Mouse (Mus musculus): ENCODE results near the gene Scrn1. TPM values are rescaled to one million over a fixed set of nuclear protein-coding genes. Genes with fewer than 3 reads are reported as not detected.

Gene Scrn1
- total RNA-seq (2021): 10 to 100 TPM; 31.0 to 41.6 TPM
- long read RNA-seq, experiment 1, full-length matches to known transcripts: 27 of 47 reads
- long read RNA-seq, experiment 1, partial matches to known transcripts: 2 of 47 reads
- long read RNA-seq, experiment 1, other reads (novel, unspliced or antisense): 18 of 47 reads
- long read RNA-seq, experiment 2, full-length matches to known transcripts: 13 of 18 reads
- long read RNA-seq, experiment 2, partial matches to known transcripts: 1 of 18 reads
- long read RNA-seq, experiment 2, other reads (novel, unspliced or antisense): 4 of 18 reads

- peak; percentile 76 to 86 for DNase-seq
Observed at GRCm38 (mm10) chr6:54565665-54566545, at the start of gene Scrn1. Gene Scrn1, minus strand, starts transcription at chr6:54566489.

- no peak for DNase-seq
Observed at GRCm38 (mm10) chr6:54606241-54606640, 40.0 kb upstream of the Scrn1 start.

GRCm38 (mm10) chr6:54604001-54604715 is 37.9 kb upstream of the Scrn1 start:
- peak; percentile 60 to 71 for DNase-seq

- DNase-seq: peak in 1 of 2 experiments; percentile 29
Observed at GRCm38 (mm10) chr6:54602891-54603290, 36.6 kb upstream of the Scrn1 start.

GRCm38 (mm10) chr6:54600681-54601347 is 34.5 kb upstream of the Scrn1 start:
- DNase-seq: no peak

DNA sequence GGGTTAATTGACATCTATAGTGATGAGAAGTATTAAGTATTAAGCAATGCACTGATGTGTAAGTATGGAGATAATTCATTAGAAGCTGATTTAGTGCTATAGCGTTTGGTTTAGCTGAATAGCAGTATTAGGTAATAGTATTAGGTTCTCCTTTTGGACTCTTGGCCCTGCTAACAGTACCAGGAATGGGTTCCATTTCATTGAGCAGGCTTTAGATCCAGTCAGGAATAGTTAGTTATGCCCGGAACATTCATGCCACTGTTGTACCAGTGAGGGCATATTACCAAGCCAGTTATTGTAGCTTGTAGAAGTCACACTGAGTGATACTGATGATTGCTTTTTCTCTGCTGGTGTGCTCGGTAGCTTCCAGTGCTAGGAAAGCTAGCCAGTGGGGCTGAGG is 31.4 kb upstream of the Scrn1 start:
- DNase-seq: no peak

DNA sequence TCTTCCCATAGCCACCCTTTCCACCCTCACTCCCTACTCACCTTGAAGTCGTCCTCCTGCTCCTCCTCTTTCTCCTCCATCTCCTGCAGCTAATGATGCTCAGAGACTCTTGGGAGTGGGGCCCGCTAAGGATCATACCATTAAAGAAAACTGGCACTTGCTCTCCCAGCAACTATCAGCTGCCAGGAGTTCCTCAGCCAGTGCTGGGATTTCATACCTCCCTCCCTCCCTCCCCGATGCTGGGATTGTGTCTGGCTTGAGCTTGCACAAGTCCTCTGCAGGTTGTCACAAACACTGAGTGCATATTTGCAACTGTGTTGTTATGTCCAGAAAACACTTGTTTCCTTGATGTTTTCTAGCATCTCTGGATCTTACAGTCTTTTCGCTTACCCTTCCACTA is 30.9 kb upstream of the Scrn1 start, which contains the start of gene Fkbp14:
Gene Fkbp14, minus strand, starts transcription at position 101 of the 400 bp plus-strand sequence.
- no peak for DNase-seq

DNA sequence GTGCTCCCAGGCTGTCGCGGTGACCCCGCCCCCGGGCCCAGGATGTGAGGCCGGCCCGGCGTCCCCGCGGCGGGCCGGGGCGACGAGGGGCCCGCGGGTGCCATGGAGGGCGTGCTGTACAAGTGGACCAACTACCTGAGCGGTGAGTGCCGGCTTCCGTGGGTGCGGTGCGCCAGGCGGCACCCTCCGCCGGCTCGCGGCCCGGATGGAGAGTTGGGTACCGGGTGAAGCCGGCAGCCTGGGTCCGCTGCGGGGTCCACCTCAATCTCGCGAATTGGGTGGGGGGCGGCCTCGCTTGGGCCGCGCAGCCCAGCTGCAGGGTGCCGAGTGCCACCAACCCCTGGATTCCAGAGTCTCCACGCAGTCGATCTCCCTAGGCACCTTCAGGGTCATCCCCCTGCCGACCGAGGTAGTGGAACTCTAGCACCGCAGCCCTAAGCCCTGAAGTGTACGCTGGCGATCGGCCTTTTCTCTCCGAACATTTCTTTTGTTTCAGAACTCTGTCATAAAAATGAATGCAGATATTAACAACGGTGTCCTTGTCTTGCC is 29.1 kb upstream of the Scrn1 start:
- peak; percentile 43 to 49 for DNase-seq

DNA sequence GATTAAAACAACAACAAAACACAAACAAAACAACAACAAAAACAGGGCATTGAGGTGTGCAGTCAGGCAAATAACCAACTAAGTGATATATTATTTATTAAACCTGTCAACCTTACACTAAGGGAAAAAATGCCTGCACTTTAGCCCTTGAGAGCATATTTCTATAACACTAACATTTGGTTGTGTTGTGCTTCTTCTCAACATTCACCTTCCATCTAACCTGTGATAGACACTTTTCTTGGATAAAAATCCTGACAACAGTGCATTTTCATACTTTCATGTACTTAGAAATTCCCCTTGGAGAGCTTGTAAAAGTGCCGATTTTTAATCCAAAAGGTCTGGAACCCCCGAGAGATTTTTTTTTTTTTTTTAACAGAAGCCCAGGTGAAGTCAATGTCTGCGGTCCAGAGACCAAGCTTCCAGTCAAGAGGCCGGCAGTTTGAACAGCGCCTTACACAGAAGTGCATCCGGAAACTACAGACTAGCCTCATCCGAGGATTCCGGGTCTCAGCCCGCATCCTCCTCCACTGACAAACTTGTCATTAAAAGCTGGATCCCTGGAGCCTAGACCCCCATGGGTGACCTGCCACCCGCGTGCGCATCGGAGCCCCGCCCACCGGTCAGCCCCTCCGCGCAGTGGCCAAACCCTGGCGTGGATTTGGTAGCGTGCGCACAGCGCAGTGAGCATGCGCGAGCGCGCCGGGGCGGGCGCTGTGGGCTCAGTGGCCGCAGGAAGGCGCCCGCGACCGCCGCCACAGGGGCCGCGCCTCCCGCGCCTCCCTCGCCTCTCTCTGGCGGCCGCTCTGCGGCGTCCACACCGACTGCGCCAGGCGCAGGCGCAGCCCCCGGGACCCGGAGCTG is 28.4 kb upstream of the Scrn1 start, which contains the start of gene Plekha8:
Gene Plekha8, plus strand, starts transcription at position 643 of the 861 bp plus-strand sequence.
- peak; percentile 95 to 98 for DNase-seq

DNA sequence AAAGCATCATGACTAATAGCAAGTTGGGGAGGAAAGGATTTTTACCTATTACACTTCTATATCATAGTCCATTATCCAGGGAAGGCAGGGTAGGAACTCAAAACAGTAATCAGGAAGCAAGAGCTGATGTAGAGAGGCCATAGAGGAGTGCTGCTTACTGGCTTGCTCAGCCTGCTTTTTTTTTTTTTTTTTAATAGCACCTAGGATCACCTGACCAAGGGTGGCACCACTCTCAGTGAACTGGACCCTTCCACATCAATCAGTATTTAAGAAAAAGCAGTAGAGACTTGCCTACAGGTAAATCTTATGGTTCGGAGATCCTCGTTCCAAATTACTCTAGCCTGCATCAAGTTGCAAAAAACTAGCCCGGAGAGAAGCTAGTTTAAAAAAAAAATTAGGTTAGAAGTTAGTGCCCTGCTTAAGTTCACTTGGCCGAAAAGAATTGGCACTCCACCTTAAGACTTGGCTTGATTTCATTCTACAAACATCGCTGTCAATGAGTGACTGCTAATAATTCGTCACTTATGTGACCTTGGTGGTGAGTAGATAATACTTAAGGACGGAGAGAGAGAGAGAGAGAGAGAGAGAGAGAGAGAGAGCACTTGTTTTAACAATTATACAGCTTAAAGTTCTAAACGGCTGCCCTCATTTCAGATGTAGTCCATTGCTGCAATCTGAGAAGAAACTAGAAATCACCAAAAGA is 27.6 kb upstream of the Scrn1 start:
- DNase-seq: no peak

DNA sequence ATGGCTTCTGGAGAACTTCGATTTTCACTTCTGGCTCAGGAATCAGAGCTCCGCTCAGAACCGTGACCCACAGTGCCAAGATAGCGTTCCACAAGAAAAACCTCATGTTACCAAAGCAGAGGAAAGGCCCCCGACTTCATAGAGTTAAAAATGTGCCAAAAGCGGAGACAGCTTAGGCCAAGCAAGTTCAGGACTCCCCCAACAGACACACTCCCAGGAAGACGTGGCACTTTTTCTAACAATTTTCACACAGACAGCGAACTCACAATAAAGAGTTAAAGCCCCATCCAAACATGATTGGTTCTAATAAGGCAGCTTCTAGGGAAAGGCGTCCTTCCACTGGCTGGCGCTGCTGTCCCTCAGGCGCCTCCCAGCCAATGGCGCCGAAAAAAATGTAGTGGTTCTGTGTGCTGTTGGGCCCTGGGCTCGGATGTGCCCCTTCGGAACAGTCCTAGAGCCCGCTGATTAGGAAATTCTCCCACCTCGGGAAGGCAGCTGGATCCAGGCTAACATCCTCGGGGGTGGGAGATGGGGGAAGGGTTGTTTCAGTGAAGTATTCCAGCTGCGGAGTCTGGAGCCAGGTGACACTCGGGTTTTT is 26.7 kb upstream of the Scrn1 start:
- peak; percentile 94 to 96 for DNase-seq

DNA sequence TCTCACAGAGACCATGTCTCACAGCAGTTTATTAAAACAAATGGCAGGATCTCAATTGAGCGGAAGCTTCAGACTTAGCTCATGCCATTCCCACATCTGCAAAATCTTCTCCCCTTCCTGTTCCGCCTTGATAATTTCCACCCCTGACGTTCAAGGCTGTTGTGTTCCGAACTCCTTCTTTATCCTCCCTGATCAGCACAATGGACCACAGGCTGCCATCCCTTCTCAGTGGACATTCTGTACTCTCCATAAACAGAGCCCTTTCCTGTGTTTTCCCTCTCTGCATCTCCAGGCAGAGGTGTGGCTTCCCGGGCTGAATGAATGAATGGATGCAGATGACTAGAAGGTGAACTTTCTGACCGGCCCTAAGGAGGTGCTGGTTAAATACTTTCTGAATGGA is 25.5 kb upstream of the Scrn1 start:
- no peak for DNase-seq

DNA sequence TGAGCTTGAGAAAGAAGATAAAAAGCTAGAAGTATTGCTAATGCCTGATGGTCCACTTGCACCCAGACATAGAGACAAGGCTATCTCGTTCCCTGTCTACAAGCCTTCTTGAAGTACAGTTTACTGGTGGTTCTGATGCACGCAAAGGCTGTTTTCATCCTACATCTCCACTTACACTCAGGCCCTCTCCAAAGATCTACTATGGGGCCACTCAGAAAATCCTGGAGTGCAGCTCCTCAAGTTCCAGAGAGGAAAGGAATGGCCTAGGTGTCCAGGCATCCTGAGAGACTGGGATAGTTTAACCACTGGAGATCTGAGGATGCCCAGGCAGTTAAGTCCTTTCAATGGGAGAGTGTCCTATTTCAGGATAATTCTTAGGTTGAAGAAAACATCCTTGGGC is 24.4 kb upstream of the Scrn1 start:
- no peak for DNase-seq

- no peak for DNase-seq
Observed at GRCm38 (mm10) chr6:54588212-54588611, 21.9 kb upstream of the Scrn1 start.

DNA sequence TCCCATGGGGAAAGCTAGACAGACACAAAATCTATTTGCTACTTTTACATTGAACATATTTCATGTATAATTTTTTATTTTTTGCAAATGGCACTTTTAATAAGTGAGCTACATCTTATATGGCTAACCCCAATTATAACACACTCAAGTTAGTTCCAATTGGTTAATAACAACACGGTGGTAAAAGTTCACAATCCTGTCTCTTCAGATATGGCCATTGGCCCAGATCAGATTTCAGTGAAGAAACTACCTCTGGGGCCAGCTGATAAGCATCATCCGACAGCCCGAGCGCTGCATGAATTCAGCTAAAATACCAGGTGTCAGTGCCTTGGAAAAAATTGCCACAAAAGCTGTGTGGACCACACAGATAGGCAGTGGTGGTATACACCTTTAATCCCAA is 21.4 kb upstream of the Scrn1 start:
- DNase-seq: no peak

- no peak for DNase-seq
Observed at GRCm38 (mm10) chr6:54586911-54587310, 20.6 kb upstream of the Scrn1 start.

- peak; percentile 35 to 69 for DNase-seq
Observed at GRCm38 (mm10) chr6:54586175-54586574, 19.9 kb upstream of the Scrn1 start.

DNA sequence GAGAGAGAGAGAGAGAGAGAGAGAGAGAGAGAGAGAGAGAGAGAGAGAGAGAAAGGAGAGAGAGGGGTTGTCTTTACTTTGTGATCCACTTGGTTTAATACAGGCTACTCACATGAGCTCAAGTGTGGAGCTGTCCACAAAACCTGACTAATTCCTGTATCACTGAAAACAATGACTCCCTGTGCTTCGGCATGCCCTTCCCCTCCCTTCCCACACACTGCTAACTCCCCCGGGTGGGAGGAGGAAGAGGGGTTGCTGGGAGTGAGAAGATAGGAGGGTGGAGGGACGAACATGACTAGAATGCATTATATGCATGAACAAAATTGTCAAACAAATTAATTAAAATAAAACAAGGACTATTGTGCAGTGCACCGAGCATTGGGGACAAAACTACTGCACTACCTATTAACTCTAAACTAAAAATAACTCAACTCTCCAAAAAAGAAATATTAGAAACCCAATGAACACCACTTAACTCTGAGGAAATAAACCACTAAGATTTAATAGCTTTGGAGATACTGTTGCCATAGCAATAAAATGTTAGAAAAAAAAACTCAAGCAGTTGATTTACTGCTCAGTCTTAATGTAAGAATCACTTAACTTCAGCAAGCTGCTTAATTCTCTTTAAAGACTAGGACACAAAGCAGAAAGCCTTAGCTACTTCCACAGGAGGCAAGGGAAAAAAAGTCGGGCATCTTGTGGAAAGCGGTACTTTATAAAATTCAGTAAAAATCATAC is 7.1 kb upstream of the Scrn1 start:
- DNase-seq: no peak

GRCm38 (mm10) chr6:54569776-54570175 is 3.5 kb upstream of the Scrn1 start:
- DNase-seq: no peak
